Mouse (Mus musculus) CD4-positive naive resting alpha-beta T cell, adult 76 days (primary cell): ENCODE results near the gene Rsbn1l. TPM values are rescaled to one million over a fixed set of nuclear protein-coding genes. Genes with fewer than 3 reads are reported as not detected.

Source experiments
- total RNA-seq: library from RNA; stranded (reverse); gene quantifications from one replicate; pipeline ENCODE4 v1.2.4, GENCODE M21; 2023

Gene Rsbn1l
- total RNA-seq, result 77.6 TPM

DNA sequence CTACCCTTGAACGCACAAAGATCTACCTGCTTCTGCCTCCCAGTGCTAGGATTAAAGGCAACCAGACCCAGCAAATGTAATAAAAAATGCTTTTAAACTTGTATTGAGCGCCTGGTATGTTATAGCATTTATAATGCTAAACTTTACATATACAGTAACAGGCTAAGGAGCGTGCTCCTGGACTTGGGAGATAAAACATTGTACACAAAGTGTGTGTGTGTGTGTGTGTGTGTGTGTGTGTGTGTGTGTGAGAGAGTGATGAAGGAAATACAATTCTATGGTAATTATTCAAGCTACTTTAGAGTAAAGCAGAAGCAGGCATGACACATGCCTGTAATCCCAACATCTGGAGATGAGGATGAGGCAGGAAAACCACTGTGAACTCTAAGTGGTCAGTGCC lies at the start of gene Rsbn1l:
Rsbn1l (minus strand) TSS at position 101 of the 400 bp plus-strand sequence.

DNA sequence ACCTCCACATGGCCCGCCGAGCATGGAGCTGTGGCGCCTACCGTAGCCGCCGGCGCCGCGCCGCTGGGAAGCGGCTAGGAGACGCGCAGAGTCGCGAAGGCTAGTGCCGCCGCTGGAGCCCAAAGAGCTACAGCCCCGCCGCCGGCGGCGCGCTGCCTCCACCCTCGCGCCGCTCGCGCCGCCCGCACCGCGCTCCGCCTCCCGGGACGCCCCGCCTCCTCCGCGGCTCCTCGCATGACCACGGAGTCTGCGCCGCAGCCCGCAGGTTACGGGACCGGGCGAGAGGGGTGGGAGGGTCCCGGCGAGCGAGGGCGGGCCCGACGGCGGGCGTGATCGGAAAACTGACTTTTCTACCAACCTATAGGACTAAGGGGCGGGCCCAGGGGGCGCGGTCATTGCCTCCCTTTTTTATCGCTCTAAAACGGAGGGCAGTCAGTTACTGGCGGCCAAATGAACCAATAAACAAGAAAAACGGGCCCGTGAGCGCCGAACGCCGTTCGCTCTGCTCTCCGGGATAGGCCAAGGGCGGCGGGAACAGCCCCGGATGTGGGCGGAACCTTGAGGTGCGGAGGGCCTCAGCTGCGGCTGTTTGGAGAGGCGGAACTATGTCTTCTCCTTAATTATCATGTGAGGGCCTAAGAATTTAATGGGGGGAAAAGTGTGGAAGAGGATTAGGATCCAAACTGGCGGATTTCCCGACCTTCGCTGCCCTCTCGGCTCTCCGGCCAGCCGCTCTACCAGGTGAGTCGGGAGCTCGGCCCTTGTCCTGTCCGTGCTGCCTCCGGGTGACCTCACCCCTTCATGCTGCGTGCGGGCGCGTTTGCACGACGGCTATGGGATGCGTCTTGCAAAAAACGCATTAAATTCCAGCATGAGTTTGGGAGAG lies 74.0 kb downstream of the Rsbn1l start, which contains the start of the genes Phtf2 and Tmem60:
Phtf2 (minus strand) TSS at position 210 of the 886 bp plus-strand sequence.
Tmem60 (plus strand) TSS at position 277 of the 886 bp plus-strand sequence.

Other genes with a start within 250 kb of the Rsbn1l start
- gene Phtf2, start 74.3 kb downstream of the Rsbn1l start, total RNA-seq, result 23.6 TPM
- gene Tmem60, start 74.2 kb downstream of the Rsbn1l start, total RNA-seq, result 11.2 TPM
- gene Ptpn12, start 99.5 kb upstream of the Rsbn1l start, total RNA-seq, result 30.7 TPM
- gene Gsap, start 229.9 kb upstream of the Rsbn1l start, total RNA-seq, result 13.6 TPM